Mouse (Mus musculus) stomach, postnatal 0 days (tissue): Measurements from ENCODE around the gene Gm45140. TPM values are rescaled to one million over a fixed set of nuclear protein-coding genes. Genes with fewer than 3 reads are reported as not detected.
A peak's percentile ranks its signal among the peaks of the same experiment; 100 is the strongest.

Source experiments
- ATAC-seq: fragments of 200-750 bp; cut with Nextera tagmentation; 2 replicates; pipeline ENCODE4 v1.8.0; 2017; ENCODE audit not compliant: low FRiP score, low TSS enrichment
- DNase-seq: peaks from one replicate; pipeline ENCODE4 v3.0.0-alpha.2; 2016; ENCODE audit warnings: low spot score
- H3K27ac ChIP-seq: fragments of 300-500 bp; sonication (generic); replicated peaks from 2 replicates; pipeline ENCODE4 v1.5.1; 2014; ENCODE audit warnings: mild to moderate bottlenecking, control low read depth
- H3K27me3 ChIP-seq: fragments of 300-500 bp; sonication (generic); 2 replicates; pipeline ENCODE4 v1.6.1; 2014; ENCODE audit warnings: low read length; ENCODE audit not compliant: control insufficient read depth, insufficient read depth
- H3K36me3 ChIP-seq: fragments of 300-500 bp; sonication (generic); 2 replicates; pipeline ENCODE4 v1.6.1; 2014; ENCODE audit warnings: low read length, mixed read lengths; ENCODE audit not compliant: control insufficient read depth, insufficient read depth
- H3K4me1 ChIP-seq: fragments of 300-500 bp; sonication (generic); replicated peaks from 2 replicates; pipeline ENCODE4 v1.6.1; 2014; ENCODE audit warnings: antibody characterized with exemption; ENCODE audit not compliant: control insufficient read depth, insufficient read depth
- H3K4me2 ChIP-seq: fragments of 300-500 bp; sonication (generic); replicated peaks from 2 replicates; pipeline ENCODE4 v1.6.1; 2014; ENCODE audit warnings: low read depth, mild to moderate bottlenecking, control low read depth, moderate library complexity
- H3K4me3 ChIP-seq: fragments of 300-500 bp; sonication (generic); 2 replicates; pipeline ENCODE4 v1.5.1; 2014; ENCODE audit warnings: low read depth, low read length, control low read depth
- H3K9ac ChIP-seq: fragments of 300-500 bp; sonication (generic); 2 replicates; pipeline ENCODE4 v1.6.1; 2014; ENCODE audit warnings: mild to moderate bottlenecking, low read length, control low read depth, mixed read lengths
- H3K9me3 ChIP-seq: fragments of 300-500 bp; sonication (generic); 2 replicates; pipeline ENCODE4 v1.6.1; 2016; ENCODE audit warnings: low read length; ENCODE audit not compliant: control insufficient read depth
- CTCF ChIP-seq: IDR thresholded peaks from 2 replicates; pipeline ENCODE4 v1.5.1; 2016; ENCODE audit warnings: antibody characterized with exemption, low read depth, mild to moderate bottlenecking, moderate library complexity
- EP300 ChIP-seq: optimal IDR thresholded peaks from 2 replicates; pipeline ENCODE3; 2016; ENCODE audit warnings: antibody characterized with exemption
- WGBS: fragments of 180-500 bp; shearing (Covaris S2); extraction: QIAGEN DNeasy Blood & Tissue Kit; methylation state at CpG from one replicate; pipeline ENCODE4 v1.1.7; 2014; 5-methylcytosine and 5-hydroxymethylcytosine counted together
- polyA plus RNA-seq: library from polyadenylated mRNA; unstranded; fragments of >200 nt; fragmentation: Nextera tagmentation; extraction: Ambion mirVana; gene quantifications from 2 replicates; pipeline ENCODE4 v1.2.1, GENCODE M21; 2015

Gene Gm45140
- polyA plus RNA-seq, 1 experiment from 2014 or later = 1.9 TPM

DNA sequence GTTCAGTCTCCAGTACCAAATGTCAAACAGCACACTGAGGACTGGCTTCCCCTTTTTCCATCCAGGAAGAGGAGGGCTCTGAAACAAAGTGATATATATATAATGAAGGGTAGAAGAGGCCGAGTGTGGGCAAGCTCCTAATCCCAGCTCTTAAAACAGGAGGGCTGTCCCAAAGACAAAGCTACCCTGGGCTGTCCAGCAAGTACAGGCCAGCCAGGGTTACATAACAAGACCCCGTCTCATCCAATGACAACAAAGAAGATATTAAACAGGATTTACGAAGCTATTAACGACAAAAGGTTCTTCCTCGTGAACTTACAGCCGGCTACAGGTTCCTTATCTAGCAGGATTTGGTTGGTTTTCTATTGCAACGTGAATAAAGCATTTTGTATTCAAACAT lies 30.7 kb downstream of the Gm45140 start:
- H3K27ac ChIP-seq = no peak overlapping the region
- no peaks in the 10 kb centered on the region for H3K9me3 ChIP-seq
- no peaks in the 10 kb centered on the region for H3K27me3 ChIP-seq
- 64% methylated on average over 7 of the region's 7 CpGs for WGBS
- H3K4me1 ChIP-seq = no peaks in the 10 kb centered on the region
- H3K9ac ChIP-seq = no peak overlapping the region
- no peak overlapping the region for H3K4me3 ChIP-seq
- no peak for DNase-seq
- TF ChIP-seq CTCF = no peak
- TF ChIP-seq EP300 = no peak
- H3K4me2 ChIP-seq = no peak overlapping the region
- ATAC-seq = no peak
- H3K36me3 ChIP-seq = no peaks in the 10 kb centered on the region

DNA sequence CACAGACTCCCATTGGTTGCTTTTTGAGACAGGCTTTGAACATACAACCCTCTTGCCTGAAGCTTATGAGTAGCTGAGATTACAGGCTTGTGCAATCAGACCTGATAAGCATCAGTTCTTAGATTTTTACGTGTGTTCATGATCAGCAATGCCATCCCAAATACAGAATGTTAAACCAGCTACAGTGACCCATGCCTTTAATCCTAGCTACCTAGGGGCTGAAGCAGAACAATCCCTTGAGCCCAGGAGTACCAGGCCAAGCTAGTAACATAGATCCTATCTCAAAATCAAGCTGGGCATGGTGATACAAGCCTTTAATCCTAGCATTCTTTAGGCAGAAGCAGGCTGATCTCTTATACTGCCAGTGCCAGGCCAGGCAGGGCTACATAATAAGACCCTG lies 31.6 kb downstream of the Gm45140 start:
- TF ChIP-seq CTCF (no peak), EP300 (no peak)
- Histone ChIP-seq H3K4me2 (no peak overlapping the region), H3K27ac (no peak overlapping the region), H3K9me3 (no peaks in the 10 kb centered on the region), H3K27me3 (no peaks in the 10 kb centered on the region), H3K4me3 (no peak overlapping the region), H3K9ac (no peak overlapping the region), H3K4me1 (no peaks in the 10 kb centered on the region), H3K36me3 (no peaks in the 10 kb centered on the region)
- no peak for DNase-seq
- 61% methylated on average over 1 of the region's 1 CpGs for WGBS
- ATAC-seq = no peak

DNA sequence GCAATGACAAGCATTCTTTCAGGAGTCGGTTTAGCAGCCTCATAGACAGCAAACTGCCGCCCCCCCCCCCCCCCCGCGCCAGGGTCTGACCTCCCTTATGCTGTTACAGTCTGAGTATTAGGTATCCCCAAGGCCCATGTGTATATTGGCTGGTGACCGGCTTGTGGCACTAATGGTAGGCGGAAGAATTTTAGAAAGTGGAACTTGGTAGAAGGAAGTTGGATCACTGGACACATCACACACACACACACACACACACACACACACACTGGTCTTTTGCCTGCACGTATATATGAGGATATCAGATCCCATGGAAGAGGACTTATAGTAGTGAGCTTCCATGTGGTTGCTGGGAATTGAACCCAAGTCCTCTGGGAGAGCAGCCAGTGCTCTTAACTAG lies 33.1 kb downstream of the Gm45140 start:
- no peak overlapping the region for H3K4me2 ChIP-seq
- H3K36me3 ChIP-seq = no peaks in the 10 kb centered on the region
- no peaks in the 10 kb centered on the region for H3K9me3 ChIP-seq
- no peak overlapping the region for H3K27ac ChIP-seq
- H3K4me1 ChIP-seq = no peaks in the 10 kb centered on the region
- no peaks in the 10 kb centered on the region for H3K27me3 ChIP-seq
- no peak for DNase-seq
- H3K9ac ChIP-seq = no peak overlapping the region
- no peak for TF ChIP-seq CTCF
- no peak for TF ChIP-seq EP300
- WGBS = 85% methylated on average over 4 of the region's 7 CpGs
- no peak for ATAC-seq
- no peak overlapping the region for H3K4me3 ChIP-seq

DNA sequence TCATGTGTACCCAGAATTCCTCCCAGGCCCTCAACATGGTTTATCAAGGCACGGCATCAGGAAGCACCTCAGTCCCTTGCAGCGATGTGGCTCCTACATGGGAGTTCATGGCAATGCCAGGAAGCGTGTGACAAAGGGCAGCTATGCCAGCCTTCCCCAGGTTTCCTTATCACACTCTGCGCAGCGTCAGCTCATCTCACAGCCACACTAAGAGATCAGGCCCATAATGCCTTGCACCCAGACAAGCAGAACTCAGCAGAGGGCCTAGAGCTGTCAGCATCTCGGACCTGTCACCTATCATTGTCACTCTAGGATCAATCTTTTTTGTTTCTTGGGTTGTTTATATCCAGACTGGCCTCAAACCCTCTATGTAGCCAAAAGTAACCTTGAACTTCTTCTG lies 36.0 kb downstream of the Gm45140 start:
- no peak overlapping the region for H3K4me3 ChIP-seq
- no peaks in the 10 kb centered on the region for H3K27me3 ChIP-seq
- H3K4me2 ChIP-seq = no peak overlapping the region
- no peaks in the 10 kb centered on the region for H3K36me3 ChIP-seq
- no peaks in the 10 kb centered on the region for H3K4me1 ChIP-seq
- ATAC-seq (no peak), DNase-seq (no peak)
- 86% methylated on average over 6 of the region's 6 CpGs for WGBS
- TF ChIP-seq EP300 (no peak), CTCF (no peak)
- H3K9me3 ChIP-seq = no peaks in the 10 kb centered on the region
- H3K9ac ChIP-seq = no peak overlapping the region
- no peak overlapping the region for H3K27ac ChIP-seq

DNA sequence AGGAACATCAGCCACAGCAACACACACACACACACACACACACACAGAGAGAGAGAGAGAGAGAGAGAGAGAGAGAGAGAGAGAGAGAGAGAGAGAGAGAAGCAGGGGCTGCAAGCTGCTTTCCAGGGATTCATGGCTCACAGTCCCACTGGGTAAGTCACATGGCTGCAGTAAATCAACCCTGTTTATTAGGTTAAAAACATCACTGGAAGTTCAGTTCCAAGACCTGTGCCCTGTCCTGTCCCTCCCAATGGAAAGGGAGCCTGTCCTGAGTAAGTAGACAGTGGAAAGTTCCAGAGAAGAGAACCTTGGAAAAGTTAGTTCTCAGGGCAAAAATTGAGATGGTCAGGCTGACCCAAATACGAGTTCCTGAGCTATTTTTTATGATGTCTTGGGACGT lies 38.3 kb downstream of the Gm45140 start:
- no peak for TF ChIP-seq CTCF
- no peak for TF ChIP-seq EP300
- WGBS = 28% methylated on average over 2 of the region's 2 CpGs
- Histone ChIP-seq H3K27me3 (no peaks in the 10 kb centered on the region), H3K9me3 (no peaks in the 10 kb centered on the region), H3K27ac (no peak overlapping the region), H3K4me1 (no peaks in the 10 kb centered on the region), H3K36me3 (no peaks in the 10 kb centered on the region), H3K4me2 (no peak overlapping the region), H3K4me3 (no peak overlapping the region), H3K9ac (no peak overlapping the region)
- ATAC-seq = no peak
- DNase-seq = no peak

DNA sequence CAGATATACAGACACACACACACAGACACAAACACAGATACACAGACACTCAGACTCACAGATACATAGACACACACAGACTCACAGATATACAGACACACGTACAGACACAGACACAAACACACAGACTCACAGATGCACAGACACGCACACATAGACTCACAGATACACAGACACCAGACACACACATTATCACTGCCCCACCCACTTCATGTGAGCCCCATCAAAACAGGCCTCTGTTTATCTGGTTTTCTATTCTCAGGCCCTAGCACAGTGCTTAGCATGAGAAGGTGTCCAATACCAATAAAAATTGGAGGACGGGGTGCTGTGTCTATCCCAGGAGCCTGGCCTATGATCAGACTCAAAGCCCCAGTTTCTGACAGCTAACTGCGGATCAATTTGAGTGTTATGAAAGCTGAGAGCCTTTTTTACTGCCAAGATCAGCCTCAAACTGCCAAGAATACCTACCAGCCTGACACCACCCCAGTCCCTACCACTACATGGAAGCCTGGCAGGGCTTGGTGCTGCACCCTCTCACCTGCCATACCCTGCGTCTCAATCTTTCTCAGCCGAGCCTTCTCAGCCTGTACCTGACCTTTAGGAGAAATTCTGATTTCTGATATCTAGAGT lies 39.2 kb downstream of the Gm45140 start:
- peak; percentile 9 for DNase-seq
- TF ChIP-seq CTCF = no peak
- no peak for TF ChIP-seq EP300
- WGBS = 86% methylated on average over 6 of the region's 6 CpGs
- Histone ChIP-seq H3K9me3 (no peaks in the 10 kb centered on the region), H3K4me2 (no peak overlapping the region), H3K36me3 (no peaks in the 10 kb centered on the region), H3K27me3 (no peaks in the 10 kb centered on the region), H3K9ac (no peak overlapping the region), H3K4me1 (no peaks in the 10 kb centered on the region), H3K27ac (no peak overlapping the region), H3K4me3 (no peak overlapping the region)
- ATAC-seq = no peak
